Mouse (Mus musculus): ENCODE measurements around the gene Stim2. TPM values are rescaled to one million over a fixed set of nuclear protein-coding genes. Genes with fewer than 3 reads are reported as not detected.

Gene Stim2
- polyA plus RNA-seq, 1 experiment from 2014 or later = 13.9 TPM

GRCm38 (mm10) chr5:53970178-53970577, 28.1 kb upstream of the Stim2 start:
- H3K9me3 ChIP-seq = no peaks in the 10 kb centered on the region
- H3K27me3 ChIP-seq (ENCODE audit: insufficient read depth, poor library complexity, severe bottlenecking) = no peaks in the 10 kb centered on the region
- DNase-seq (ENCODE audit: low spot score) = no peak
- no peak overlapping the region for H3K27ac ChIP-seq
- no peaks in the 10 kb centered on the region for H3K36me3 ChIP-seq
- WGBS = 84% methylated on average over 7 of the region's 7 CpGs
- H3K4me3 ChIP-seq = no peak overlapping the region
- no peaks in the 10 kb centered on the region for H3K4me1 ChIP-seq (replicated peaks)

- Histone ChIP-seq H3K27ac (no peak overlapping the region), H3K9me3 (no peaks in the 10 kb centered on the region), H3K4me3 (no peak overlapping the region), H3K4me1 (replicated peaks) (no peaks in the 10 kb centered on the region), H3K36me3 (no peaks in the 10 kb centered on the region), H3K27me3 (ENCODE audit: insufficient read depth, poor library complexity, severe bottlenecking) (no peaks in the 10 kb centered on the region)
- WGBS = 86% methylated on average over 4 of the region's 4 CpGs
- DNase-seq (ENCODE audit: low spot score) = no peak
Observed at GRCm38 (mm10) chr5:53971201-53971600, 27.1 kb upstream of the Stim2 start.

DNA sequence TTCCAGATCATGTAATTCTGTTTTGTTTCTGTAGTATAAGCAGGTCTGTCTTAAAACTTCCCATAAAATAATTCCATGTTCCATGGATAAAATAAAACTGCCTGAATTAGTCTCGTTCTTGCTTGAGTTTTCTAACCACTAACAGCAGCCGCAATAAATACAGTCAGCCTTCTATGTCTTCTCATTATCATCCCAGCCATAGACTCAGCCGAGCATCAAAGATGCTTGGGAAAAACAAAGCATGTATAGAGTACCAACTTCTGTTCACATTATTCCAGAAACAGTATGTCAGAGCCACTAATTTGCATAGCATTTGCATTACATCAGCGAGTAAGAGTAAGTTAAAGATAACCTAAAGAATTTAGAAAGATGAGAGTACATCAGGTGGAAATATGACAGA, 25.4 kb upstream of the Stim2 start:
- H3K36me3 ChIP-seq = no peaks in the 10 kb centered on the region
- no peaks in the 10 kb centered on the region for H3K9me3 ChIP-seq
- DNase-seq (ENCODE audit: low spot score) = no peak
- WGBS = 88% methylated on average over 4 of the region's 4 CpGs
- H3K4me1 ChIP-seq (replicated peaks) = no peaks in the 10 kb centered on the region
- no peak overlapping the region for H3K27ac ChIP-seq
- H3K4me3 ChIP-seq = no peak overlapping the region
- no peaks in the 10 kb centered on the region for H3K27me3 ChIP-seq (ENCODE audit: insufficient read depth, poor library complexity, severe bottlenecking)

DNA sequence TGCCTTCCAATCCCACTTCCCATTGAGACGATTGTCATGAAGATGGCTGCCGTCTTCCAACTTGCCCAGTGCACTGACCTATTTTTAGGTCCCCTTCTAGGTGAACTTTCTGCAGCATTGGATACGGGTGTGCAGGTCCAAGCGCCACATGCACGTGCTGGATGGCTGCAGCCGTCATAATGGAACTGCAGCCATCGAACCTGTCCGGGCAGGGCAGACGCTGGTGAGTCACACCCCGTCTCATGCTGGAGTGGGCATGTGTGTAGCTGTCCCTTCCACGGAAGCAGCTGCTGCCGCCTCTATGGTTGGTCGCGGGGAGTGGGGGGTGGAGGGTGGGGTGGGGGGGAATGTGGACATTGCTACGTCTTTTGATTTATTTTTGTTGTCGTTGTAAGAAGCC, 21.8 kb upstream of the Stim2 start:
- H3K4me3 ChIP-seq = no peak overlapping the region
- no peaks in the 10 kb centered on the region for H3K27me3 ChIP-seq (ENCODE audit: insufficient read depth, poor library complexity, severe bottlenecking)
- no peak for DNase-seq (ENCODE audit: low spot score)
- 92% methylated on average over 16 of the region's 16 CpGs for WGBS
- no peaks in the 10 kb centered on the region for H3K36me3 ChIP-seq
- no peaks in the 10 kb centered on the region for H3K9me3 ChIP-seq
- H3K27ac ChIP-seq = no peak overlapping the region
- no peaks in the 10 kb centered on the region for H3K4me1 ChIP-seq (replicated peaks)

DNA sequence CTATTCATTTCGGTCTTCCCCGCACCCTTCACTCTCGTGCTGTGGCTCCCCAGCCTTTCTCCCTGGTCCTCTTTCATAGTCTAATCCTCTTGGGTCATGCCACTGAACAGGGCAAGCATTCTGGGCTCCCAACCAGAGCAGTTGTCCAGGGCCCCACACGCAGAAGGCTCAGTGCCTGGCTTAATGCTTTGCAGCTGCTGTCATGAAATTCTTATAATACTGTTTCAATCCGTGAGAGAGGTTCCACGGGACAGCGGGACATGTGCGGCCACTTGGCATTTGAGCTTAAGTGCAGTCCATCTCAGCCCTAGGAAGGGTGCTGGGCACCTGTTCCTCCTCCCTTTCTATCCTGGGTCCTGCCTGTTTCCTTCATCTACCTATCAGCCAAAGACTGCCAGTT, 21.2 kb upstream of the Stim2 start:
- Histone ChIP-seq H3K4me1 (replicated peaks) (no peaks in the 10 kb centered on the region), H3K9me3 (no peaks in the 10 kb centered on the region), H3K27me3 (ENCODE audit: insufficient read depth, poor library complexity, severe bottlenecking) (no peaks in the 10 kb centered on the region), H3K36me3 (no peaks in the 10 kb centered on the region), H3K27ac (no peak overlapping the region), H3K4me3 (no peak overlapping the region)
- WGBS = 92% methylated on average over 8 of the region's 8 CpGs
- DNase-seq (ENCODE audit: low spot score) = no peak

GRCm38 (mm10) chr5:53983358-53983757, 14.9 kb upstream of the Stim2 start:
- H3K9me3 ChIP-seq = no peaks in the 10 kb centered on the region
- H3K36me3 ChIP-seq = no peaks in the 10 kb centered on the region
- no peaks in the 10 kb centered on the region for H3K4me1 ChIP-seq (replicated peaks)
- no peak overlapping the region for H3K4me3 ChIP-seq
- no peak for DNase-seq (ENCODE audit: low spot score)
- no peak overlapping the region for H3K27ac ChIP-seq
- H3K27me3 ChIP-seq (ENCODE audit: insufficient read depth, poor library complexity, severe bottlenecking) = no peaks in the 10 kb centered on the region
- WGBS = 91% methylated on average over 4 of the region's 4 CpGs

DNA sequence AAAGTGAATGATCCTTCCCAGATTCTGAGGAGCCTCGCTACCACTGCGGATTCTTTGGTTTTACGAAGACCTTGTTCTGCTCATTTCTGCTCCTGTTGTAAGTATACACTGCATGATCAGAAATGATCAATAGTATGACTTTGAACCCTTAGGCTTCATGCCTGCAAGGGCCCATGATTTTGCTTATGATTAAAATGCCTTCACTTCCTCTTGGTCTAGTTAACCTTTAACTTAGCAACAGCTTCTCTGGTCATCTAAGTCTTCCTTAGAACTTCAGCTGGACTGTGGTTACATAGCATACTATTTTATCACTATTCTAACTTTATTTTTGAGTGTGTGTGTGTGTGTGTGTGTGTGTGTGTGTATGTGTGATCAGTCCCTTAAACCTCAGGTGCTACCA, 12.7 kb upstream of the Stim2 start:
- Histone ChIP-seq H3K27ac (no peak overlapping the region), H3K9me3 (no peaks in the 10 kb centered on the region), H3K36me3 (no peaks in the 10 kb centered on the region), H3K27me3 (ENCODE audit: insufficient read depth, poor library complexity, severe bottlenecking) (no peaks in the 10 kb centered on the region), H3K4me1 (replicated peaks) (no peaks in the 10 kb centered on the region), H3K4me3 (no peak overlapping the region)
- no peak for DNase-seq (ENCODE audit: low spot score)
- 94% methylated on average over 3 of the region's 3 CpGs for WGBS

- Histone ChIP-seq H3K27me3 (ENCODE audit: insufficient read depth, poor library complexity, severe bottlenecking) (no peaks in the 10 kb centered on the region), H3K4me1 (replicated peaks) (no peaks in the 10 kb centered on the region), H3K36me3 (no peaks in the 10 kb centered on the region), H3K27ac (no peak overlapping the region), H3K9me3 (no peaks in the 10 kb centered on the region), H3K4me3 (no peak overlapping the region)
- 88% methylated on average over 1 of the region's 1 CpGs for WGBS
- no peak for DNase-seq (ENCODE audit: low spot score)
Observed at GRCm38 (mm10) chr5:53987496-53987895, 10.8 kb upstream of the Stim2 start.

DNA sequence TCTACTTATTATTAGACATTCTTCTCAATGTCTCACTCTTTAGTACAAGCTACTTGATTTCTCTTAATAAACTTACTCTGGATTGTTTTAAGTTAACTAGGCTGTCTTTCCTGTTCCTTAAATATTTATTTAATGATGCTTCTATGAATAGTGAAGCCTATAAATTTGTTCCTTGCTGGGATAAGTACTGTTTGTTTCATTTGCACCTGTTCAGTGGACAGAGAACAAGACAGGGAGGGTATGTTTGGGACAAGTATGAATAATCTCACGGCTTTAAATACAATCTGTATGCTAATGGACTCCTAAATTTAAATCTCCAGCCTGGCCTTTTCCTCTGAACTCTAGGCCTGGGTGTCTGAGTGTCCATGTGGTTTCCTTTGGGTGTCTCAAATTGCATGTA, 10.2 kb upstream of the Stim2 start:
- 91% methylated on average over 1 of the region's 1 CpGs for WGBS

GRCm38 (mm10) chr5:53992616-53993015, 5.7 kb upstream of the Stim2 start:
- 62% methylated on average over 7 of the region's 7 CpGs for WGBS
- no peaks in the 10 kb centered on the region for H3K9me3 ChIP-seq

More for the DNA sequence above, 10.2 kb upstream of the Stim2 start:
- no peaks in the 10 kb centered on the region for H3K9me3 ChIP-seq
- no peak overlapping the region for H3K27ac ChIP-seq
- H3K27me3 ChIP-seq (ENCODE audit: insufficient read depth, poor library complexity, severe bottlenecking) = no peaks in the 10 kb centered on the region
- H3K4me1 ChIP-seq (replicated peaks) = 0 out of 2 replicates have a peak, but pooled peaks cover 3% of the 10 kb centered on the region
- H3K4me3 ChIP-seq = no peak overlapping the region
- no peaks in the 10 kb centered on the region for H3K36me3 ChIP-seq
- no peak for DNase-seq (ENCODE audit: low spot score)

GRCm38 (mm10) chr5:53994576-53994975, 3.7 kb upstream of the Stim2 start:
- peak overlapping the region; percentile 68 for H3K4me3 ChIP-seq
- H3K9me3 ChIP-seq = no peaks in the 10 kb centered on the region
- no peak overlapping the region for H3K27ac ChIP-seq
- no peak for DNase-seq (ENCODE audit: low spot score)
- peaks cover 13% of the 10 kb centered on the region; the same call in 1 of the 2 replicates for H3K27me3 ChIP-seq (ENCODE audit: insufficient read depth, poor library complexity, severe bottlenecking)
- no peaks in the 10 kb centered on the region for H3K36me3 ChIP-seq
- H3K4me1 ChIP-seq (replicated peaks) = peaks cover 28% of the 10 kb centered on the region
- WGBS = 82% methylated on average over 4 of the region's 4 CpGs

More at GRCm38 (mm10) chr5:53992616-53993015, 5.7 kb upstream of the Stim2 start:
- Histone ChIP-seq H3K27me3 (ENCODE audit: insufficient read depth, poor library complexity, severe bottlenecking) (peaks cover 13% of the 10 kb centered on the region; the same call in 1 of the 2 replicates), H3K4me3 (no peak overlapping the region), H3K36me3 (no peaks in the 10 kb centered on the region), H3K27ac (no peak overlapping the region), H3K4me1 (replicated peaks) (peaks cover 16% of the 10 kb centered on the region; the same call in 1 of the 2 replicates)
- DNase-seq (ENCODE audit: low spot score) = no peak

- peak; percentile 47 for DNase-seq (ENCODE audit: low spot score)
- H3K27ac ChIP-seq = peak overlapping the region; percentile 82
- peaks cover 36% of the 10 kb centered on the region for H3K4me1 ChIP-seq (replicated peaks)
- H3K4me3 ChIP-seq = peak overlapping the region; percentile 68
- H3K36me3 ChIP-seq = no peaks in the 10 kb centered on the region
- under 1% methylated on average over 34 of the region's 34 CpGs for WGBS
- no peaks in the 10 kb centered on the region for H3K9me3 ChIP-seq
- H3K27me3 ChIP-seq (ENCODE audit: insufficient read depth, poor library complexity, severe bottlenecking) = peaks cover 13% of the 10 kb centered on the region; the same call in 1 of the 2 replicates
Observed at GRCm38 (mm10) chr5:53995316-53995715, 3.0 kb upstream of the Stim2 start.

- DNase-seq (ENCODE audit: low spot score) = no peak
- 91% methylated on average over 6 of the region's 6 CpGs for WGBS
Observed at GRCm38 (mm10) chr5:53996822-53997221, 1.5 kb upstream of the Stim2 start.

More at GRCm38 (mm10) chr5:53996822-53997221, 1.5 kb upstream of the Stim2 start:
- H3K36me3 ChIP-seq = no peaks in the 10 kb centered on the region
- H3K27me3 ChIP-seq (ENCODE audit: insufficient read depth, poor library complexity, severe bottlenecking) = peaks cover 13% of the 10 kb centered on the region; the same call in 1 of the 2 replicates
- H3K4me3 ChIP-seq = no peak overlapping the region
- no peaks in the 10 kb centered on the region for H3K9me3 ChIP-seq
- H3K4me1 ChIP-seq (replicated peaks) = peaks cover 43% of the 10 kb centered on the region
- H3K27ac ChIP-seq = no peak overlapping the region
